19 mouse cellular contexts compared by ENCODE assay signal in the genomic region with DNA sequence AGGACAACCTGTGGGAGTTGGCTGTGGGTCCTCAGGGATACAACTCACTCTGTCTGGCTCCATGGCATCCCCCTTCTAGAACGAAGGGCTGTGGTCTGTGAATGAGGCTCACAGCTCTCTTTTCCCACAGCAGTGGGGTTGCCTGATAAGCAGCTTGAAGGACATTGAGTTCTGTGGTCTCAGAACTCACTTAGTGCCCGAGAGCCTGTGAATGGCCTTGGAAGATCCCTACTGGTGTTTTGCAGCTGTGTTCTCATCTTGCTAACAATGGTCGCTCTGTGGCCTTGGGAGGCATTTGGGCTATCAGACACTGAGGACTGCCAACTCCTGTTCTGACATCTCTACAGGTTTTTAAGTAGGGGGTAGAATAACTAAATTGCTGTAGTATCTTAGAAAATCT.
"Had no signal": no experiment of that assay in that cellular context is flagged by ENCODE, and none has a peak within 500 bp of the region (broad histone marks: within the 10 kb centered on the region; RNA-seq: fewer than 3 reads in every experiment).

No protein-coding gene starts in this region.

- H3K27ac ChIP-seq: limb, embryonic 10.5 days; limb, embryonic 13.5 days; liver, embryonic 12.5 days; liver, embryonic 15.5 days; lung, embryonic 15.5 days; midbrain, embryonic 10.5 days; neural tube, embryonic 12.5 days; neural tube, embryonic 15.5 days; stomach, embryonic 15.5 days had no signal

- DNase-seq: kidney, adult 18-20 months; layer of hippocampus, postnatal 36 days; liver; midbrain, embryonic 14.5 days; right cerebral cortex, postnatal 14 days; right cerebral cortex, postnatal 4 days; spleen, adult 18-20 months; thymus, adult 2 months; thymus, postnatal 4 days had no signal

- H3K4me3 ChIP-seq: limb, embryonic 10.5 days; limb, embryonic 13.5 days; liver, embryonic 12.5 days; liver, embryonic 15.5 days; lung, embryonic 15.5 days; megakaryocyte, embryonic 14.5 days; midbrain, embryonic 10.5 days; neural tube, embryonic 12.5 days; neural tube, embryonic 15.5 days; stomach, embryonic 15.5 days had no signal
